Mouse (Mus musculus): ENCODE results near the gene Garnl3.
"Not testable (repeated sequence)": the region's sequence is repeated elsewhere in the genome, so short reads cannot be mapped to it uniquely, and the experiment has no call there.

Garnl3 gene

GRCm38 (mm10) chr2:33156283-33156781 lies 24.9 kb upstream of the Garnl3 start:
- no peak for DNase-seq (ENCODE audit: low spot score in 2 of 2)

GRCm38 (mm10) chr2:33154751-33155372 lies 23.4 kb upstream of the Garnl3 start:
- peak; percentile 64 to 65 for DNase-seq (ENCODE audit: low spot score in 2 of 2)

- no peak for DNase-seq (ENCODE audit: low spot score in 2 of 2)
Measured at GRCm38 (mm10) chr2:33146994-33147393, 15.5 kb upstream of the Garnl3 start.

- DNase-seq (ENCODE audit: low spot score in 2 of 2), result no peak
Measured at GRCm38 (mm10) chr2:33143292-33143691, 11.8 kb upstream of the Garnl3 start.

- no peak for DNase-seq (ENCODE audit: low spot score in 2 of 2)
Measured at GRCm38 (mm10) chr2:33138491-33138890, 7.0 kb upstream of the Garnl3 start.

GRCm38 (mm10) chr2:33137731-33138130 lies 6.3 kb upstream of the Garnl3 start:
- DNase-seq (ENCODE audit: low spot score in 2 of 2), result no peak

- no peak for DNase-seq (ENCODE audit: low spot score in 2 of 2)
Measured at GRCm38 (mm10) chr2:33137244-33137643, 5.8 kb upstream of the Garnl3 start.

GRCm38 (mm10) chr2:33136366-33136765 lies 4.9 kb upstream of the Garnl3 start:
- no peak for DNase-seq (ENCODE audit: low spot score in 2 of 2)

- no peak for DNase-seq (ENCODE audit: low spot score in 2 of 2)
Measured at GRCm38 (mm10) chr2:33134766-33135490, 3.5 kb upstream of the Garnl3 start.

- DNase-seq (ENCODE audit: low spot score in 2 of 2), result no peak
Measured at GRCm38 (mm10) chr2:33132306-33132705, 852 bp upstream of the Garnl3 start.

- DNase-seq (ENCODE audit: low spot score in 2 of 2), result peak; percentile 96
Measured at GRCm38 (mm10) chr2:33130526-33131483, 649 bp downstream of the Garnl3 start.

- no peak for DNase-seq (ENCODE audit: low spot score in 2 of 2)
Measured at GRCm38 (mm10) chr2:33130141-33130525, 1.3 kb downstream of the Garnl3 start.

GRCm38 (mm10) chr2:33129696-33130095 lies 1.8 kb downstream of the Garnl3 start:
- no peak for DNase-seq (ENCODE audit: low spot score in 2 of 2)

GRCm38 (mm10) chr2:33129005-33129404 lies 2.4 kb downstream of the Garnl3 start:
- no peak for DNase-seq (ENCODE audit: low spot score in 2 of 2)

- DNase-seq (ENCODE audit: low spot score in 2 of 2), result no peak
Measured at GRCm38 (mm10) chr2:33127271-33127670, 4.2 kb downstream of the Garnl3 start.

- DNase-seq (ENCODE audit: low spot score in 2 of 2), result no peak
Measured at GRCm38 (mm10) chr2:33122856-33123255, 8.6 kb downstream of the Garnl3 start.

GRCm38 (mm10) chr2:33100536-33100935 lies 30.9 kb downstream of the Garnl3 start:
- DNase-seq (ENCODE audit: low spot score in 2 of 2), result no peak

GRCm38 (mm10) chr2:33097326-33097725 lies 34.1 kb downstream of the Garnl3 start:
- DNase-seq (ENCODE audit: low spot score in 2 of 2), result not testable (repeated sequence)

- no peak for DNase-seq (ENCODE audit: low spot score in 2 of 2)
Measured at GRCm38 (mm10) chr2:33095221-33095671, 36.2 kb downstream of the Garnl3 start.

GRCm38 (mm10) chr2:33090620-33091520 lies 40.6 kb downstream of the Garnl3 start:
- DNase-seq (ENCODE audit: low spot score in 2 of 2), result peak; percentile 32 to 41

- not testable (repeated sequence) for DNase-seq (ENCODE audit: low spot score in 2 of 2)
Measured at GRCm38 (mm10) chr2:33090033-33090400, 41.4 kb downstream of the Garnl3 start.

Data from right cerebral cortex, postnatal 36 days (tissue).